Mouse (Mus musculus): ENCODE results near the gene Ube2s.

- no peak for TF ChIP-seq CTCF (IDR thresholded peaks at IDR 0.05; ENCODE audit: low read depth)
- TF ChIP-seq EP300 (IDR thresholded peaks at IDR 0.05; ENCODE audit: low read depth), result no peak
Measured at GRCm38 (mm10) chr7:4776861-4777830, 35.2 kb downstream of the Ube2s start.
